Mouse (Mus musculus) ovary, postnatal 14 days (tissue): ENCODE results near the gene Naa11.

Experiments used
- DNase-seq: peaks from one replicate; pipeline ENCODE4 v3.0.0; 2022; ENCODE audit warnings: low spot score

Naa11 gene

GRCm38 (mm10) chr5:97392160-97392559 lies at the start of gene Naa11:
Gene Naa11 (minus strand): TSS chr5:97392379.
- DNase-seq = no peak

GRCm38 (mm10) chr5:97432512-97432911 lies 40.3 kb upstream of the Naa11 start:
- DNase-seq = no peak

GRCm38 (mm10) chr5:97429976-97430375 lies 37.8 kb upstream of the Naa11 start:
- no peak for DNase-seq

- no peak for DNase-seq
These were observed 29.5 kb upstream of the Naa11 start for GRCm38 (mm10) chr5:97421669-97422068.

- no peak for DNase-seq
These were observed 25.0 kb upstream of the Naa11 start for GRCm38 (mm10) chr5:97417185-97417584.

- DNase-seq = no peak
These were observed 23.7 kb upstream of the Naa11 start for GRCm38 (mm10) chr5:97415837-97416236.

GRCm38 (mm10) chr5:97413716-97414115 lies 21.5 kb upstream of the Naa11 start:
- DNase-seq = no peak

GRCm38 (mm10) chr5:97410190-97410589 lies 18.0 kb upstream of the Naa11 start:
- no peak for DNase-seq

GRCm38 (mm10) chr5:97409234-97409704 lies 17.1 kb upstream of the Naa11 start:
- DNase-seq = no peak

- DNase-seq = no peak
These were observed 8.9 kb upstream of the Naa11 start for GRCm38 (mm10) chr5:97401042-97401441.

GRCm38 (mm10) chr5:97397585-97397984 lies 5.4 kb upstream of the Naa11 start:
- DNase-seq = no peak

- no peak for DNase-seq
These were observed 4.6 kb downstream of the Naa11 start for GRCm38 (mm10) chr5:97387622-97388021.

GRCm38 (mm10) chr5:97384399-97384798 lies 7.8 kb downstream of the Naa11 start:
- no peak for DNase-seq

GRCm38 (mm10) chr5:97382548-97383222 lies 9.5 kb downstream of the Naa11 start:
- DNase-seq = no peak

GRCm38 (mm10) chr5:97379976-97380375 lies 12.2 kb downstream of the Naa11 start:
- DNase-seq = no peak

- no peak for DNase-seq
These were observed 27.4 kb downstream of the Naa11 start for GRCm38 (mm10) chr5:97364781-97365180.

GRCm38 (mm10) chr5:97364252-97364651 lies 27.9 kb downstream of the Naa11 start:
- no peak for DNase-seq

GRCm38 (mm10) chr5:97362539-97362938 lies 29.6 kb downstream of the Naa11 start:
- no peak for DNase-seq

GRCm38 (mm10) chr5:97359104-97359503 lies 33.1 kb downstream of the Naa11 start:
- no peak for DNase-seq

- DNase-seq = no peak
These were observed 36.0 kb downstream of the Naa11 start for GRCm38 (mm10) chr5:97356135-97356534.

GRCm38 (mm10) chr5:97355152-97355551 lies 37.0 kb downstream of the Naa11 start:
- DNase-seq = no peak

- no peak for DNase-seq
These were observed 43.4 kb downstream of the Naa11 start for GRCm38 (mm10) chr5:97348760-97349159.

- DNase-seq = no peak
These were observed 43.9 kb downstream of the Naa11 start for GRCm38 (mm10) chr5:97348310-97348709.

- DNase-seq = no peak
These were observed 46.4 kb downstream of the Naa11 start for GRCm38 (mm10) chr5:97345732-97346253.
